Mouse (Mus musculus) intestine, postnatal 0 days (tissue): ENCODE measurements around the gene Scube3. TPM values are rescaled to one million over a fixed set of nuclear protein-coding genes. Genes with fewer than 3 reads are reported as not detected.
A peak's percentile ranks its signal among the peaks of the same experiment; 100 is the strongest.
"Not testable (repeated sequence)": the region's sequence is repeated elsewhere in the genome, so short reads cannot be mapped to it uniquely, and the experiment has no call there.

Source experiments
- ATAC-seq: fragments of 200-750 bp; cut with Nextera tagmentation; 2 replicates; pipeline ENCODE4 v1.8.0; 2017; ENCODE audit warnings: mild to moderate bottlenecking, moderate TSS enrichment, moderate library complexity
- H3K27ac ChIP-seq: fragments of 300-500 bp; sonication (generic); 2 replicates; pipeline ENCODE4 v1.5.1; 2014; ENCODE audit warnings: mild to moderate bottlenecking, low read depth, low read length, moderate library complexity
- H3K27me3 ChIP-seq: fragments of 300-500 bp; sonication (generic); replicated peaks from 2 replicates; pipeline ENCODE4 v1.6.1; 2014; ENCODE audit warnings: low read length, mixed read lengths; ENCODE audit not compliant: control insufficient read depth, insufficient read depth
- H3K36me3 ChIP-seq: fragments of 300-500 bp; sonication (generic); 2 replicates; pipeline ENCODE4 v1.6.1; 2014; ENCODE audit warnings: mild to moderate bottlenecking, moderate library complexity; ENCODE audit not compliant: control insufficient read depth, insufficient read depth
- H3K4me1 ChIP-seq: fragments of 300-500 bp; sonication (generic); replicated peaks from 2 replicates; pipeline ENCODE4 v1.6.1; 2014; ENCODE audit warnings: antibody characterized with exemption, low read length, mixed read lengths; ENCODE audit not compliant: control insufficient read depth, insufficient read depth
- H3K4me2 ChIP-seq: fragments of 300-500 bp; sonication (generic); replicated peaks from 2 replicates; pipeline ENCODE4 v1.6.1; 2014; ENCODE audit warnings: low read depth, mild to moderate bottlenecking, moderate library complexity
- H3K4me3 ChIP-seq: fragments of 300-500 bp; sonication (generic); 2 replicates; pipeline ENCODE4 v1.5.1; 2014; ENCODE audit warnings: low read depth, low read length
- H3K9ac ChIP-seq: fragments of 300-500 bp; sonication (generic); 2 replicates; pipeline ENCODE4 v1.6.1; 2014; ENCODE audit warnings: mild to moderate bottlenecking, low read depth, low read length
- H3K9me3 ChIP-seq: fragments of 300-500 bp; sonication (generic); 2 replicates; pipeline ENCODE4 v1.6.1; 2016; ENCODE audit warnings: mixed run types; ENCODE audit not compliant: control insufficient read depth
- CTCF ChIP-seq: sonication (generic); IDR thresholded peaks from 2 replicates; pipeline ENCODE4 v1.5.1; 2016; ENCODE audit warnings: low read depth, mild to moderate bottlenecking, control low read depth, antibody characterized with exemption, moderate library complexity
- WGBS: fragments of 180-500 bp; shearing (Covaris S2); extraction: QIAGEN DNeasy Blood & Tissue Kit; methylation state at CpG from one replicate; pipeline ENCODE4 v1.1.7; 2014; 5-methylcytosine and 5-hydroxymethylcytosine counted together
- polyA plus RNA-seq: library from polyadenylated mRNA; unstranded; fragments of >200 nt; fragmentation: Nextera tagmentation; extraction: Ambion mirVana; gene quantifications from 2 replicates; pipeline ENCODE4 v1.2.1, GENCODE M21; 2015

The Scube3 gene
- polyA plus RNA-seq, 1 experiment from 2014 or later: 0.57 TPM

- 86% methylated on average over 9 of the region's 9 CpGs for WGBS
Measured at GRCm38 (mm10) chr17:28216791-28217190, 74.8 kb downstream of the Scube3 start.

GRCm38 (mm10) chr17:28217721-28218649, 76.0 kb downstream of the Scube3 start:
- H3K4me1 ChIP-seq: no peaks in the 10 kb centered on the region
- TF ChIP-seq CTCF: no peak
- H3K27me3 ChIP-seq: 0 out of 2 replicates have a peak, but pooled peaks cover 5% of the 10 kb centered on the region
- no peaks in the 10 kb centered on the region for H3K36me3 ChIP-seq
- H3K9me3 ChIP-seq: no peaks in the 10 kb centered on the region
- H3K4me2 ChIP-seq: peak overlapping the region; percentile 17; the same call in 1 of the 2 replicates
- H3K4me3 ChIP-seq: no peak overlapping the region
- 34% methylated on average over 23 of the region's 23 CpGs for WGBS
- no peak overlapping the region for H3K9ac ChIP-seq
- 0 out of 2 replicates have a peak, but pooled peaks have one; percentile 6 for ATAC-seq
- H3K27ac ChIP-seq: no peak overlapping the region

More at GRCm38 (mm10) chr17:28216791-28217190, 74.8 kb downstream of the Scube3 start:
- no peaks in the 10 kb centered on the region for H3K9me3 ChIP-seq
- H3K4me3 ChIP-seq: no peak overlapping the region
- TF ChIP-seq CTCF: no peak
- H3K27me3 ChIP-seq: no peaks in the 10 kb centered on the region
- no peak overlapping the region for H3K4me2 ChIP-seq
- H3K9ac ChIP-seq: no peak overlapping the region
- no peak overlapping the region for H3K27ac ChIP-seq
- H3K36me3 ChIP-seq: no peaks in the 10 kb centered on the region
- ATAC-seq: no peak
- H3K4me1 ChIP-seq: no peaks in the 10 kb centered on the region

- 92% methylated on average over 10 of the region's 10 CpGs for WGBS
- H3K27ac ChIP-seq, ATAC-seq, H3K4me3 ChIP-seq, H3K36me3 ChIP-seq, H3K9ac ChIP-seq, H3K4me2 ChIP-seq, H3K27me3 ChIP-seq, H3K4me1 ChIP-seq, H3K9me3 ChIP-seq: not testable (repeated sequence)
Measured at GRCm38 (mm10) chr17:28222463-28222862, 80.5 kb downstream of the Scube3 start.

GRCm38 (mm10) chr17:28223561-28224391, 81.8 kb downstream of the Scube3 start:
- under 1% methylated on average over 46 of the region's 46 CpGs for WGBS
- Histone ChIP-seq H3K9me3 (no peaks in the 10 kb centered on the region), H3K27ac (peak overlapping the region; percentile 22), H3K27me3 (0 out of 2 replicates have a peak, but pooled peaks cover 5% of the 10 kb centered on the region), H3K4me3 (peak overlapping the region; percentile 50), H3K4me2 (peak overlapping the region; percentile 97), H3K9ac (peak overlapping the region; percentile 53), H3K4me1 (peaks cover 8% of the 10 kb centered on the region; the same call in 1 of the 2 replicates), H3K36me3 (no peaks in the 10 kb centered on the region)
- TF ChIP-seq CTCF: peak; percentile 56
- peak; percentile 91 for ATAC-seq

Other genes with a start within 250 kb of the Scube3 start
- 9.8 and 10.0 TPM in 2 replicates for gene Anks1, start 232.8 kb upstream of the Scube3 start, polyA plus RNA-seq
- 26.1 and 28.6 TPM in 2 replicates for gene Taf11, start 232.3 kb upstream of the Scube3 start, polyA plus RNA-seq
- 1.6 and 1.7 TPM in 2 replicates for gene Tcp11, start 61.5 kb upstream of the Scube3 start, polyA plus RNA-seq
- 10.6 and 11.6 TPM in 2 replicates for gene Zfp523, start 35.0 kb downstream of the Scube3 start, polyA plus RNA-seq
- 1.7 TPM in 2 replicates for gene Def6, start 65.6 kb downstream of the Scube3 start, polyA plus RNA-seq
- gene Ppard, start 90.6 kb downstream of the Scube3 start, polyA plus RNA-seq: 1.7 and 2.1 TPM in 2 replicates
- gene Fance, start 171.4 kb downstream of the Scube3 start, polyA plus RNA-seq: 10.3 and 11.0 TPM in 2 replicates
- gene Rpl10a, start 186.3 kb downstream of the Scube3 start, polyA plus RNA-seq: 383 and 417 TPM in 2 replicates
- 5.8 and 6.2 TPM in 2 replicates for gene Tead3, start 208.7 kb downstream of the Scube3 start, polyA plus RNA-seq
- 1.2 and 1.4 TPM in 2 replicates for gene Tulp1, start 223.1 kb downstream of the Scube3 start, polyA plus RNA-seq